Mouse (Mus musculus): ENCODE results near the gene Tspan11.

- TF ChIP-seq CTCF (conservative IDR thresholded peaks at IDR 0.05 in 1 of 2, IDR thresholded peaks at IDR 0.05 in 1 of 2; ENCODE audit: low read depth in 2 of 2, low read length in 2 of 2) (no peak), POLR2A (IDR thresholded peaks at IDR 0.05; ENCODE audit: low read depth, low read length) (no peak), EP300 (IDR thresholded peaks at IDR 0.05; ENCODE audit: low read length) (no peak), MEF2A (IDR thresholded peaks at IDR 0.05; ENCODE audit: borderline replicate concordance, low read depth, low read length) (no peak), SIN3A (IDR thresholded peaks at IDR 0.05; ENCODE audit: low read length) (no peak), TCF12 (IDR thresholded peaks at IDR 0.05; ENCODE audit: low read depth, low read length) (no peak), PAX5 (IDR thresholded peaks at IDR 0.05; ENCODE audit: low read length) (no peak), RCOR1 (conservative IDR thresholded peaks at IDR 0.05; ENCODE audit: low read depth, low read length) (no peak), KAT2A (IDR thresholded peaks at IDR 0.05; ENCODE audit: insufficient replicate concordance, low read length) (no peak), BHLHE40 (IDR thresholded peaks at IDR 0.05; ENCODE audit: low read depth, low read length) (no peak), TBP (conservative IDR thresholded peaks at IDR 0.05; ENCODE audit: low read depth, low read length) (no peak), E2F4 (IDR thresholded peaks at IDR 0.05; ENCODE audit: insufficient replicate concordance, low read depth, low read length) (no peak), ZC3H11A (IDR thresholded peaks at IDR 0.05; ENCODE audit: low read depth, low read length) (no peak), HCFC1 (IDR thresholded peaks at IDR 0.05; ENCODE audit: low read depth, low read length) (no peak)
Measured at GRCm38 (mm10) chr6:127999118-127999517, 111.7 kb downstream of the Tspan11 start.

Data from CH12.LX (cell line).